Mouse (Mus musculus) hindbrain, embryonic 15.5 days (tissue): Measurements from ENCODE around the gene Gpc6. TPM values are rescaled to one million over a fixed set of nuclear protein-coding genes. Genes with fewer than 3 reads are reported as not detected.

Experiments
- ATAC-seq: fragments of 200-750 bp; cut with Nextera tagmentation; 2 replicates; pipeline ENCODE4 v1.8.0; 2017; ENCODE audit warnings: low read depth, moderate number of reproducible peaks, moderate TSS enrichment; ENCODE audit not compliant: low FRiP score
- H3K27ac ChIP-seq: fragments of 300-500 bp; sonication (generic); replicated peaks from 2 replicates; pipeline ENCODE4 v1.5.1; 2015; ENCODE audit warnings: mild to moderate bottlenecking, inconsistent platforms
- H3K27me3 ChIP-seq: fragments of 300-500 bp; sonication (generic); 2 replicates; pipeline ENCODE4 v1.6.1; 2015; ENCODE audit warnings: control low read depth, inconsistent platforms
- H3K36me3 ChIP-seq: fragments of 300-500 bp; sonication (generic); 2 replicates; pipeline ENCODE4 v1.6.1; 2015; ENCODE audit warnings: control low read depth, inconsistent platforms
- H3K4me1 ChIP-seq: fragments of 300-500 bp; sonication (generic); replicated peaks from 2 replicates; pipeline ENCODE4 v1.6.1; 2015; ENCODE audit warnings: control low read depth, inconsistent platforms
- H3K4me2 ChIP-seq: fragments of 300-500 bp; sonication (generic); 2 replicates; pipeline ENCODE4 v1.6.1; 2015; ENCODE audit warnings: moderate library complexity, mild to moderate bottlenecking, inconsistent platforms
- H3K4me3 ChIP-seq: fragments of 300-500 bp; sonication (generic); 2 replicates; pipeline ENCODE4 v1.5.1; 2015; ENCODE audit warnings: mild to moderate bottlenecking, inconsistent platforms
- H3K9ac ChIP-seq: fragments of 300-500 bp; sonication (generic); 2 replicates; pipeline ENCODE4 v1.6.1; 2015; ENCODE audit warnings: inconsistent platforms
- H3K9me3 ChIP-seq: fragments of 300-500 bp; sonication (generic); 2 replicates; pipeline ENCODE4 v1.6.1; 2016; ENCODE audit warnings: control low read depth, inconsistent platforms
- WGBS: fragments of 180-500 bp; shearing (Covaris S2); methylation state at CpG from one replicate; pipeline ENCODE4 v1.1.7; 2015; 5-methylcytosine and 5-hydroxymethylcytosine counted together
- polyA plus RNA-seq: library from polyadenylated mRNA; unstranded; fragments of >200 nt; fragmentation: Nextera tagmentation; extraction: Ambion mirVana; gene quantifications from 2 replicates; pipeline ENCODE4 v1.2.1, GENCODE M21; 2015

Gpc6 gene
- polyA plus RNA-seq, 1 experiment from 2014 or later: 19.6 TPM

- Histone ChIP-seq H3K27ac (no peak overlapping the region), H3K9ac (no peak overlapping the region), H3K9me3 (no peaks in the 10 kb centered on the region), H3K4me3 (no peak overlapping the region), H3K4me1 (no peaks in the 10 kb centered on the region), H3K36me3 (no peaks in the 10 kb centered on the region), H3K4me2 (no peak overlapping the region), H3K27me3 (no peaks in the 10 kb centered on the region)
- 96% methylated on average over 7 of the region's 7 CpGs for WGBS
- no peak for ATAC-seq
Measured at GRCm38 (mm10) chr14:117673541-117673940, 748.4 kb downstream of the Gpc6 start.

GRCm38 (mm10) chr14:117674482-117674881 lies 749.4 kb downstream of the Gpc6 start:
- 51% methylated on average over 3 of the region's 3 CpGs for WGBS
- no peak overlapping the region for H3K4me3 ChIP-seq
- no peaks in the 10 kb centered on the region for H3K36me3 ChIP-seq
- H3K27ac ChIP-seq: no peak overlapping the region
- no peaks in the 10 kb centered on the region for H3K27me3 ChIP-seq
- H3K9me3 ChIP-seq: no peaks in the 10 kb centered on the region
- no peak overlapping the region for H3K4me2 ChIP-seq
- no peak for ATAC-seq
- H3K4me1 ChIP-seq: no peaks in the 10 kb centered on the region
- H3K9ac ChIP-seq: no peak overlapping the region

- H3K4me2 ChIP-seq: no peak overlapping the region
- WGBS: 86% methylated on average over 3 of the region's 3 CpGs
- no peaks in the 10 kb centered on the region for H3K27me3 ChIP-seq
- peaks cover 7% of the 10 kb centered on the region for H3K4me1 ChIP-seq
- no peak overlapping the region for H3K27ac ChIP-seq
- ATAC-seq: no peak
- no peaks in the 10 kb centered on the region for H3K9me3 ChIP-seq
- H3K9ac ChIP-seq: no peak overlapping the region
- H3K4me3 ChIP-seq: no peak overlapping the region
- H3K36me3 ChIP-seq: no peaks in the 10 kb centered on the region
Measured at GRCm38 (mm10) chr14:117679926-117680325, 754.8 kb downstream of the Gpc6 start.

GRCm38 (mm10) chr14:117681321-117681921 lies 756.3 kb downstream of the Gpc6 start:
- Histone ChIP-seq H3K9me3 (no peaks in the 10 kb centered on the region), H3K9ac (no peak overlapping the region), H3K36me3 (no peaks in the 10 kb centered on the region), H3K27ac (no peak overlapping the region; the same call in 1 of the 2 replicates), H3K4me1 (peaks cover 7% of the 10 kb centered on the region), H3K4me3 (no peak overlapping the region), H3K27me3 (no peaks in the 10 kb centered on the region), H3K4me2 (no peak overlapping the region)
- 41% methylated on average over 5 of the region's 5 CpGs for WGBS
- ATAC-seq: peak; percentile 85; the same call in 1 of the 2 replicates

- no peaks in the 10 kb centered on the region for H3K36me3 ChIP-seq
- no peak overlapping the region for H3K27ac ChIP-seq
- H3K4me2 ChIP-seq: no peak overlapping the region
- no peaks in the 10 kb centered on the region for H3K9me3 ChIP-seq
- 95% methylated on average over 4 of the region's 4 CpGs for WGBS
- peaks cover 7% of the 10 kb centered on the region for H3K4me1 ChIP-seq
- no peak for ATAC-seq
- H3K4me3 ChIP-seq: no peak overlapping the region
- H3K27me3 ChIP-seq: no peaks in the 10 kb centered on the region
- H3K9ac ChIP-seq: no peak overlapping the region
Measured at GRCm38 (mm10) chr14:117683149-117683548, 758.0 kb downstream of the Gpc6 start.

- H3K27me3 ChIP-seq: no peaks in the 10 kb centered on the region
- no peak for ATAC-seq
- WGBS: 92% methylated on average over 6 of the region's 6 CpGs
- H3K9me3 ChIP-seq: no peaks in the 10 kb centered on the region
- H3K4me2 ChIP-seq: no peak overlapping the region
- H3K4me1 ChIP-seq: 0 out of 2 replicates have a peak, but pooled peaks cover 6% of the 10 kb centered on the region
- no peak overlapping the region for H3K27ac ChIP-seq
- H3K4me3 ChIP-seq: no peak overlapping the region
- H3K36me3 ChIP-seq: no peaks in the 10 kb centered on the region
- H3K9ac ChIP-seq: no peak overlapping the region
Measured at GRCm38 (mm10) chr14:117689848-117690247, 764.7 kb downstream of the Gpc6 start.

GRCm38 (mm10) chr14:117695565-117695964 lies 770.5 kb downstream of the Gpc6 start:
- no peak for ATAC-seq
- no peak overlapping the region for H3K4me2 ChIP-seq
- no peaks in the 10 kb centered on the region for H3K27me3 ChIP-seq
- H3K9ac ChIP-seq: no peak overlapping the region
- H3K36me3 ChIP-seq: no peaks in the 10 kb centered on the region
- H3K4me3 ChIP-seq: no peak overlapping the region
- H3K9me3 ChIP-seq: no peaks in the 10 kb centered on the region
- H3K27ac ChIP-seq: no peak overlapping the region
- WGBS: 86% methylated on average over 8 of the region's 8 CpGs
- H3K4me1 ChIP-seq: no peaks in the 10 kb centered on the region

- no peak overlapping the region for H3K9ac ChIP-seq
- no peak overlapping the region for H3K4me2 ChIP-seq
- no peak overlapping the region for H3K27ac ChIP-seq
- no peak for ATAC-seq
- no peaks in the 10 kb centered on the region for H3K9me3 ChIP-seq
- no peaks in the 10 kb centered on the region for H3K36me3 ChIP-seq
- WGBS: 74% methylated on average over 10 of the region's 10 CpGs
- no peaks in the 10 kb centered on the region for H3K27me3 ChIP-seq
- H3K4me1 ChIP-seq: no peaks in the 10 kb centered on the region
- no peak overlapping the region for H3K4me3 ChIP-seq
Measured at GRCm38 (mm10) chr14:117700670-117701280, 775.7 kb downstream of the Gpc6 start.

- H3K4me3 ChIP-seq: no peak overlapping the region
Measured at GRCm38 (mm10) chr14:117708817-117709216, 783.7 kb downstream of the Gpc6 start.

GRCm38 (mm10) chr14:117710463-117710911 lies 785.4 kb downstream of the Gpc6 start:
- Histone ChIP-seq H3K4me3 (no peak overlapping the region), H3K4me2 (no peak overlapping the region)
- ATAC-seq: no peak

More at GRCm38 (mm10) chr14:117708817-117709216, 783.7 kb downstream of the Gpc6 start:
- no peaks in the 10 kb centered on the region for H3K36me3 ChIP-seq
- no peak for ATAC-seq
- H3K4me1 ChIP-seq: no peaks in the 10 kb centered on the region
- 76% methylated on average over 3 of the region's 3 CpGs for WGBS
- H3K9ac ChIP-seq: no peak overlapping the region
- no peaks in the 10 kb centered on the region for H3K27me3 ChIP-seq
- H3K4me2 ChIP-seq: no peak overlapping the region
- H3K9me3 ChIP-seq: no peaks in the 10 kb centered on the region
- H3K27ac ChIP-seq: no peak overlapping the region

GRCm38 (mm10) chr14:117712311-117712710 lies 787.2 kb downstream of the Gpc6 start:
- Histone ChIP-seq H3K9me3 (no peaks in the 10 kb centered on the region), H3K9ac (no peak overlapping the region), H3K36me3 (no peaks in the 10 kb centered on the region), H3K4me1 (no peaks in the 10 kb centered on the region), H3K27ac (no peak overlapping the region), H3K4me3 (no peak overlapping the region), H3K27me3 (no peaks in the 10 kb centered on the region), H3K4me2 (no peak overlapping the region)
- WGBS: 92% methylated on average over 7 of the region's 7 CpGs
- no peak for ATAC-seq

More at GRCm38 (mm10) chr14:117710463-117710911, 785.4 kb downstream of the Gpc6 start:
- Histone ChIP-seq H3K9ac (no peak overlapping the region), H3K9me3 (no peaks in the 10 kb centered on the region), H3K4me1 (no peaks in the 10 kb centered on the region), H3K27me3 (no peaks in the 10 kb centered on the region), H3K36me3 (no peaks in the 10 kb centered on the region), H3K27ac (no peak overlapping the region)
- WGBS: 70% methylated on average over 10 of the region's 10 CpGs

GRCm38 (mm10) chr14:117714165-117714564 lies 789.0 kb downstream of the Gpc6 start:
- Histone ChIP-seq H3K27ac (no peak overlapping the region), H3K36me3 (no peaks in the 10 kb centered on the region), H3K9ac (no peak overlapping the region), H3K4me1 (no peaks in the 10 kb centered on the region), H3K27me3 (no peaks in the 10 kb centered on the region), H3K4me2 (no peak overlapping the region), H3K4me3 (no peak overlapping the region), H3K9me3 (no peaks in the 10 kb centered on the region)
- WGBS: 62% methylated on average over 8 of the region's 8 CpGs
- no peak for ATAC-seq
